Mouse (Mus musculus): ENCODE data around the gene Gca.
"Not testable (repeated sequence)": the region's sequence is repeated elsewhere in the genome, so short reads cannot be mapped to it uniquely, and the experiment has no call there.

Gene Gca

DNA sequence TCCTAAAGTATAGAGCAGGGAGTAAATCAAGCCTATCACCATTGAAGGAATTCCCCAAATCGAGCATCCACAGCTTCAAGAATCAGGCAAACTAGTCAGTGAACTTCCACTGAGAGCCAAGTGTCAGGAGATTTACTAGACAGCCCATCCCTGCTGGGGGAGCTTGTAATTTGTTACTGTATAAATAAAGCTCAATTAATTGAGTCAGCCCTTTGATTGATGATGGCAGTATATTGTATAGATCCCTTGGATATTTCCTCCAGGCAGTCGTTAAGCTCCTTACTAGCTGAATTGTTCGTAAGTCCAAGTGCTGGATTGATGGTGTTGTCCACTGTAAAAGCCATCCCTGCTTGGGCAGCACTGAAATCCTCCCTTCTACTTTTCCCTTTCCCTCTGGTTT, 5.8 kb downstream of the Gca start:
- DNase-seq (ENCODE audit: low read depth, low spot score) = no peak

DNA sequence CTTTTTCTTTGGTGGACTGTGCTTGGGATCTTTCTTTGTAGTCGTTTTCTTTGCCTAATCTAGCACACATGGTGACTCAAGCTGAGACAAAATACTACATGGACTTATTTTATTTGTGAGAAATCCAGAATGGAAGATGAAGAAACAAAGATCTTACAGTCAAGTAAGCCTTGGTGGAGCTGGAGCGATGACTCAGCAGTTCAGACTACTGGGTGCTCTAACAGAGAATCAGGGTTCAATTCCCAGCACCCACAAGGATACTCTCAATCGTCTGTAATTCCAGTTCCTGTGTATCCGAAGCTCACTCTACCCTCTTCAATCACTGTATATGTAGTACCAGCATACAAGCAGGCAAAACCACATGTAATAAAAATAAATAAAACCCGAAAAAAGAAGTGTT, 6.2 kb downstream of the Gca start:
- no peak for DNase-seq (ENCODE audit: low read depth, low spot score)

DNA sequence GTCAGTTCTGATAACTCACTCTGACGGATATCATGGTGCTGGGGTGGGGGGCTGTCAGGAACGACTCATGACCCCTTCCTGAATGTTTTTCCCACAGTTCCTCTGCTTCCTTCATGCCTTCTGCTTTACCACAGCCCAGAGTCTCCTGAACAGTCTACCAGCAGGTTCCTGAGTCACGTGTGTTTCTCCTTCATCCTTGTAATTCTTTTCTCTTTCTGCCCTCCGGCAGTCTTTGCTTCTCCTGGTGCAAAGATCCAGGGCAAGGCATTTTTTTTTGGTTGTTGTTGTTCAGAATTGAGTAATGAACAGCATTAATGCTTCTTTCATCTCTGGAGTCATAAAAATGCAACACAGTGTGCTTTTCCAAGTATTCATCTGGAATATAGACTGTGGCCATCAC, 6.7 kb downstream of the Gca start:
- no peak for DNase-seq (ENCODE audit: low read depth, low spot score)

- DNase-seq (ENCODE audit: low read depth, low spot score) = no peak
Observed at GRCm38 (mm10) chr2:62672788-62673187, 8.7 kb downstream of the Gca start.

- peak; percentile 47 for DNase-seq (ENCODE audit: low read depth, low spot score)
Observed at GRCm38 (mm10) chr2:62681667-62682066, 17.6 kb downstream of the Gca start.

DNA sequence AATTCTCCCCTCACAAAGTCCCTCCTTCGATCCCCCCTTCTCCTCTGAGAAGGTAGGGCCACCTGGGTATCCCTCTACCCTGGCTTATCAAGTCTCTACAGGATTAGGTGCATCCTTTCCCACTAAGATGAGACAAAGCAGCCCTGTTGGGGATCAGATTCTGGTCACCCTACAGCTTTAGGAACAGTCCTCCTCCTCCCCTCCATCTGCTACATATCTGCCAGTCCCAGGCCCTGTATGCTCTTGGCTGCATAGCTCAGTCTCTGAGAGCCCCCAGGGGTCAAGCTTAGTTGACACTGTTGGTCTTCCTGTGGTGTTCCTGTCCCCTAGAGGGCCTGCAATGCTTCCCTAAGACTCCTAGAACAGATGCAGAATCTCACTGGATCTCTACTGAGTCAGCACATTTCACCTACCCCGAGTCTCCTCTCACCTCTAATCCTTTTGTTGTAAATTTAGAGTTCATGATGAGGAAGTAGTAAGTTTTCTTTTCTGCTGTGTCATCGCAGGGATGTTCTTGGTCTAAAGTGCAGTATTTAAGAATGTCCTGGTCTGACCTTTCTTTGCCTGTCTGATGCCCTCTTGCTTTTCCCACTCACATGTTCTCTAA, 21.0 kb downstream of the Gca start:
- DNase-seq (ENCODE audit: low read depth, low spot score) = no peak

DNA sequence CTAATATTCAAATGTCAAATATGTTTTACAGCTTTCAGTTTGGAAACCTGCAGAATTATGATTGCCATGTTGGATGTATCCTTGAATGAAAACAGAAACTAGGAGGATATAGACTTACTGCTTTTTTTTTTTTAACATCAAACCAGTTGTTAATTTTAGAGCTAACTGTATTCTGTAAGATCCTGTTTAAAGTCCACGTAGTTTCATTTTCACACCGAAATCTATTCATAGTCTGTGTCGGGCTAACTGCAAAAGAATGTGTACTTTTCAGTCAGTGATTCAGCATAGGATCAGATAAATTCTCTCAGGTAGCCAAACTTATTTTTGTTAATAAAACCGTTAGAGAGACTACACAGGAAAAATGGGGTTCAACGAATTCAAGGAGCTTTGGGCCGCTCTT, 21.8 kb downstream of the Gca start:
- no peak for DNase-seq (ENCODE audit: low read depth, low spot score)

DNA sequence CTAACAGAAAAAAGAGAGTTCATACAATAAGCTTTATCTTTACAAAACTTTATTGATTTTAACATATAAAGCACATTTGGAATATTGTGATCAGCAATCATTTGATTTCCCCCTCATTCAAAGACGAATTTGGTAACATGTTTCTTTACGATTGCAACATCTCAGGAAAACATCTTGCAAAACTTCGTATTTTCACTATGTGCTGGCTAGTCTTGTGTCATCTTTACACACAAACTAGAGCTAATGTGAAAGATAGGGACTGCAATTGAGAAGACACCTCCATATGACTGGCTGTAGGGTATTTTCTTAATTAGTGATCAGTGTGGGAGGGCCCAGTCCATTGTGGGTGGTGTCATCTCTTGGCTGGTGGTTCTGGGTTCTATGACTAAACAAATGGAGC, 42.2 kb downstream of the Gca start:
- no peak for DNase-seq (ENCODE audit: low read depth, low spot score)

- DNase-seq (ENCODE audit: low read depth, low spot score) = no peak
Observed at GRCm38 (mm10) chr2:62709633-62710032, 45.5 kb downstream of the Gca start.

DNA sequence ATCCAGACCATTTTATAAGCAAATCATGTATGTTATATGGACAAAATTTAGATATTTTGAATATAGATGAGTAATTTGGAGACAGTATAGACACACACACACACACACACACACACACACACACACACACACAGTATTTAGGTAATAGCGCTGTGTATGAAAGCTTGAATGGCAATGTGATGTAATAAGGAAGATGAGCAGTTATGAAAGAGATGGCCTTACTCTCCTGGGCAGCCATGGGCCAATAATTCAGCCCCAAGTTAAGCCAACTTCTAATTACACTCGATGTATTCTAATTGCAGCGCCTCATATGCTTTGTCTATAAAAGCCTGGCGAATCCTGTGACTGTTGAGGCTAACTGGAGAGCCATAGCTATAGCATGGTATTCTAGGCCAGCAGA, 50.3 kb downstream of the Gca start:
- not testable (repeated sequence) for DNase-seq (ENCODE audit: low read depth, low spot score)

DNA sequence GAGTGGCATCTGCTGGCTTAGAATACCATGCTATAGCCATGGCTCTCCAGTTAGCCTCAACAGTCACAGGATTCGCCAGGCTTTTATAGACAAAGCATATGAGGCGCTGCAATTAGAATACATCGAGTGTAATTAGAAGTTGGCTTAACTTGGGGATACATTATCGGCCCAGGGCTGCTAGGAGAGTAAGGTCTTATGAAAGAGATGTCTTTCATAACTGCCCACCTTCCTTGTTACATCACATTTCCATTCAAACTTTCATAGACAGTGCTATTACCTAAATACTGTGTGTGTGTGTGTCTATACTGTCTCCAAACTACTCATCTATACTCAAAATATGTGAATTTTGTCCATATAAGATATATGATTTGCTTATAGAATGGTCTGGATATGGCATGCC, 51.2 kb downstream of the Gca start:
- no peak for DNase-seq (ENCODE audit: low read depth, low spot score)

DNA sequence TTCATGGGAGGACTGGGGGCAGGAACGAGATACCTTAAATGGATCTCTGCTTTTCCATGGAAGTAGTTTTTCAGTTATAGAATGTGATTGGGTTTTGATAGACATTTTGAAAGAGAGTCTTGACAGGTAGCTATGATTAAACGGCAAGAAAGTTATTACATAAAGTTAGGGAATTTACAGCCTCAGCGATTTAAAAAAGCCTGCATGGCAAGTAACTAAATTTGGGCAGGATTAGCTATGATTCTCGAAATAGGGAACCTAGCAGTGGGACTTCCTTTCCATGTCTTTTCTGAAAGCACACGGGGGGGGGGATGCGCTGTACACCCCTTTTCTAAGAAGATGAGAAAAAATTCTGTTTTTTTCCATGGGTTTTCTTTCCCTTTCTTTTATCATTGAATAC, 53.2 kb downstream of the Gca start:
- no peak for DNase-seq (ENCODE audit: low read depth, low spot score)

GRCm38 (mm10) chr2:62718411-62718810, 54.3 kb downstream of the Gca start:
- no peak for DNase-seq (ENCODE audit: low read depth, low spot score)

GRCm38 (mm10) chr2:62725946-62726345, 61.9 kb downstream of the Gca start:
- peak; percentile 3 for DNase-seq (ENCODE audit: low read depth, low spot score)

GRCm38 (mm10) chr2:62727732-62728131, 63.6 kb downstream of the Gca start:
- no peak for DNase-seq (ENCODE audit: low read depth, low spot score)

DNA sequence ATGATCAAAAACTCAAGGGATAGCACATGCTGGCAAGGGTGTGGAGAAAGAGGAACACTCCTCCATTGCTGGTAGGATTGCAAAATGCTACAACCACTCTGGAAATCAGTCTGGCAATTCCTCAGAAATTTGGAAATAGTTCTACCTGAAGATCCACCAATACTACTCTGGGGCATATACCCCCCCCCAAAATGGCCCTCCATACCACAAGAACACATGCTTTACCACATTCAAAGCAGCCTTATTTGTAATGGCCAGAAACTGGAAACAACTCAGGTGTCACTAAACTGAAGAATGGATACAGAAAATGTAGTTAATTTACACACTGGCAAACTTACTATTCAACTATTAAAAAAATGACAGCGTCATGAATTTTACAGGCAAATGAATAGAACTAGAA, 66.6 kb downstream of the Gca start:
- no peak for DNase-seq (ENCODE audit: low read depth, low spot score)

- DNase-seq (ENCODE audit: low read depth, low spot score) = no peak
Observed at GRCm38 (mm10) chr2:62743098-62743497, 79.0 kb downstream of the Gca start.
